Mouse (Mus musculus) intestine, embryonic 16.5 days (tissue): ENCODE results near the gene Cptp. TPM values are rescaled to one million over a fixed set of nuclear protein-coding genes. Genes with fewer than 3 reads are reported as not detected.

Source experiments
- ATAC-seq: fragments of 200-750 bp; cut with Nextera tagmentation; 2 replicates; pipeline ENCODE4 v1.8.0; 2017; ENCODE audit warnings: moderate TSS enrichment, moderate library complexity
- H3K27ac ChIP-seq: fragments of 300-500 bp; sonication (generic); 2 replicates; pipeline ENCODE4 v1.5.1; 2014; ENCODE audit warnings: mild to moderate bottlenecking, low read length
- H3K27me3 ChIP-seq: fragments of 300-500 bp; sonication (generic); replicated peaks from 2 replicates; pipeline ENCODE4 v1.6.1; 2014; ENCODE audit warnings: low read length, control low read depth, mixed read lengths; ENCODE audit not compliant: control insufficient read depth, insufficient read depth
- H3K36me3 ChIP-seq: fragments of 300-500 bp; sonication (generic); 2 replicates; pipeline ENCODE4 v1.6.1; 2014; ENCODE audit warnings: low read length, control low read depth; ENCODE audit not compliant: control insufficient read depth, insufficient read depth
- H3K4me1 ChIP-seq: fragments of 300-500 bp; sonication (generic); 2 replicates; pipeline ENCODE4 v1.6.1; 2014; ENCODE audit warnings: low read length, control low read depth, mixed read lengths; ENCODE audit not compliant: control insufficient read depth, insufficient read depth
- H3K4me2 ChIP-seq: fragments of 300-500 bp; sonication (generic); 2 replicates; pipeline ENCODE4 v1.6.1; 2014; ENCODE audit warnings: low read depth, low read length, control low read depth
- H3K4me3 ChIP-seq: fragments of 300-500 bp; sonication (generic); 2 replicates; pipeline ENCODE4 v1.5.1; 2014; ENCODE audit warnings: mild to moderate bottlenecking, low read length
- H3K9ac ChIP-seq: fragments of 300-500 bp; sonication (generic); 2 replicates; pipeline ENCODE4 v1.6.1; 2014; ENCODE audit warnings: low read depth, low read length
- H3K9me3 ChIP-seq: fragments of 300-500 bp; sonication (generic); 2 replicates; pipeline ENCODE4 v1.6.1; 2016; ENCODE audit warnings: low read length, control low read depth; ENCODE audit not compliant: control insufficient read depth
- WGBS: fragments of 180-500 bp; shearing (Covaris S2); extraction: QIAGEN DNeasy Blood & Tissue Kit; methylation state at CpG from one replicate; pipeline ENCODE4 v1.1.7; 2014; 5-methylcytosine and 5-hydroxymethylcytosine counted together
- polyA plus RNA-seq: library from polyadenylated mRNA; unstranded; fragments of >200 nt; fragmentation: Nextera tagmentation; extraction: Ambion mirVana; gene quantifications from 2 replicates; pipeline ENCODE4 v1.2.1, GENCODE M21; 2015

The Cptp gene
- 23.6 and 24.9 TPM in 2 replicates for polyA plus RNA-seq

DNA sequence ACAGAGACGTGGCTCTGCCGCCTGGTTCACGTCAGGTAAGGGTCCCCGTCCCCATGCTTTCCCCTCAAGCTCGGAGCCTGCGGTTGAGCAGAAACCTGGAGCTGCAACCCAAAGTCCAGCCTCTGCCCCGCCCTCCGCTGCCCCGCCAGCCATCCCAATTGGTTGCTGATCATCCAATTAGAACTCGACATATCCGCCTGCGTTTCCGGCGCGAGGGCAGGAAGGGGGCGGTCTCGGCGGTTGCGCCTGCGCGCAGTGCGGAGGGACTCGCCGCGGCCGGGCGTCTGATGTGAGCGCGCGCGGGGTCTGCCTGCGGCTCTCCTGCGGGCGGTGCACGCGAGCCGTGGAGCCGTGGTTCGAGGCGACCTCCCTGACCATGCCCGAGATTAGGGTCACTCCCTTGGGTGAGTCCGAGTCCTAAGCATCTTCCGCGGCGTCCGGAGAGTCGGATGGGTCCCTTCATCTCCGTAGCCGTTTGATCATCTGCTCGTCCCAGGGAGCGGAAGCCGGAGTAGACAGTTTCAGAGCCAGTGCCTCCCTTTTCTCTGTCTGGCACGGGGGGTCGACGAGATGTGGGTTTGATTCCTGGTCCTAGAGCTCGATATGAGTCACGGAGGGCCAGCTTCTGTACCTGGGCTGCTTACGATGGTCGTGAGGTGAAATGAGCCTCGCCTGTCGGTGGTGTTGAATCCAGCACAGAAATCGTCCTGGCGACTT is at the start of gene Cptp, which contains the start of gene Ints11:
Gene Cptp (minus strand): TSS at position 124 of the 717 bp plus-strand sequence.
Gene Ints11 (plus strand): TSS at position 230 of the 717 bp plus-strand sequence.
- Histone ChIP-seq H3K9me3 (no peaks in the 10 kb centered on the region), H3K9ac (peak within 1 kb of the TSS; percentile 83), H3K4me2 (peak within 1 kb of the TSS; percentile 82), H3K4me3 (peak within 1 kb of the TSS; percentile 74), H3K4me1 (peaks cover 18% of the 10 kb centered on the region), H3K27ac (peak within 1 kb of the TSS; percentile 45; the same call in 1 of the 2 replicates), H3K36me3 (peaks cover 3% of the 10 kb centered on the region; the same call in 1 of the 2 replicates), H3K27me3 (no peaks in the 10 kb centered on the region)
- WGBS, result under 1% methylated on average over 63 of the region's 63 CpGs
- ATAC-seq, result peak; percentile 99

DNA sequence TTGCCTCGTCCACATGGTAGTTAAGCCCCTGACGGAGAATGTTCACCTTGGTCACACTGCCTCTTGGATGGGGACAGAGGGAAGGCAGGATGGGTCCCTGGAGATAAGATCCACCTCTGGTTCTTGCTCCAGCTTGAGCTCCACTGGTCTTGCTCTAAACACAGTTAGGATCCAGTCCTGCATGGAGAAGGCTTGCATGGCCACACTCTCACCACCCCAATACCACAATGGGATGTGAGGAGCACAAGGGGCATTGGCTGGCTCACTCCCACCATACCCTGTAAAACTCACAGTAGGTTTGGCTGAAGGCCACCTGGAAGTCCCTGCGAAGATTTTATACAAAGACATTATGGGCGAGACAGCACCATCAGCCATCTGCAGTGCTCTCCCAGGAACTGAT is 39.5 kb upstream of the Cptp start:
- Histone ChIP-seq H3K36me3 (no peaks in the 10 kb centered on the region), H3K27ac (no peak overlapping the region), H3K9ac (no peak overlapping the region), H3K9me3 (no peaks in the 10 kb centered on the region), H3K4me2 (no peak overlapping the region), H3K27me3 (no peaks in the 10 kb centered on the region), H3K4me3 (no peak overlapping the region), H3K4me1 (no peaks in the 10 kb centered on the region)
- ATAC-seq, result no peak
- WGBS, result 90% methylated on average over 4 of the region's 4 CpGs

DNA sequence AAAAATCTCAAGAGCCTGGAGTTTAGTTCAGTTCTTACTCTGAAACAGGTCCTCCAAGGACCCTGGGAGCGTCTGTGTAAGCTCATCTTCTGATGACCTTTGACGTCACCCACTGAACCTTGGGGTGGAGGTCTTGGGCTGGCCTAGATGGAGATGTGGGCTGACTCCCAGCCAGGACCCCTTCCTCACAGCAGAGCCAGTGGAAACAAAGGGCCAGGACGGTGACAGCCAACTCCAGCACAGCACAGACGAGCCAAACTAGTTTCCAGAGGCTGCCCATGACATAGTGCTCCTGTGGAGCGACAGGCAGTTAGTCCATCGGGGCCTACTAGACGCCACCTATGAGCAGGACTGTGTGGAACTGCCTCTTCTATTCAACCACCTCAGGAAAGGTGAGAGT is 39.0 kb upstream of the Cptp start:
- H3K36me3 ChIP-seq, result no peaks in the 10 kb centered on the region
- no peak overlapping the region for H3K9ac ChIP-seq
- no peak overlapping the region for H3K27ac ChIP-seq
- H3K9me3 ChIP-seq, result no peaks in the 10 kb centered on the region
- H3K4me1 ChIP-seq, result no peaks in the 10 kb centered on the region
- H3K4me2 ChIP-seq, result no peak overlapping the region
- no peaks in the 10 kb centered on the region for H3K27me3 ChIP-seq
- 78% methylated on average over 7 of the region's 7 CpGs for whole genome bisulfite sequencing
- no peak for ATAC-seq
- no peak overlapping the region for H3K4me3 ChIP-seq

DNA sequence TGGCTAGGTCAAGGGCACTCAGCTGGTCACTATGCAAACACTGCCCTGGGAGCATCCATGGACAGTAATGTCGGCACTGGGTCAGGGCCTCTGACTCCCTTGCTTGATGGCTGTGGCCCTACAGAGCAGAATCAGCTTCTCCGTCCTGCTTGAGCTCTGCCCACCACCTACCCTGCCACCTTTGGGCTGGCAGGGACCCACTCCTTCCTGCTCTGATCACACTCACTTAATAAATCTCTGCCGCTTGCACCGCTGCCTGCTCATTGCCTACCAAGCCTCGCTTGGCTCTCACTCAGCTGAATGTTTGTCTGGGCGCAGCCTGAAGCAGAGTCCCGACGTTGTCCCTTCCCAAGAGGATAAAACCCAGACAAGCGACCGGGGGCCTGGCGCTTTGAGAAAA is 37.8 kb upstream of the Cptp start:
- Histone ChIP-seq H3K36me3 (peaks cover 3% of the 10 kb centered on the region; the same call in 1 of the 2 replicates), H3K4me2 (no peak overlapping the region), H3K4me1 (no peaks in the 10 kb centered on the region), H3K27ac (no peak overlapping the region), H3K4me3 (no peak overlapping the region), H3K9me3 (no peaks in the 10 kb centered on the region), H3K27me3 (no peaks in the 10 kb centered on the region), H3K9ac (no peak overlapping the region)
- WGBS, result 74% methylated on average over 11 of the region's 11 CpGs
- ATAC-seq, result no peak

DNA sequence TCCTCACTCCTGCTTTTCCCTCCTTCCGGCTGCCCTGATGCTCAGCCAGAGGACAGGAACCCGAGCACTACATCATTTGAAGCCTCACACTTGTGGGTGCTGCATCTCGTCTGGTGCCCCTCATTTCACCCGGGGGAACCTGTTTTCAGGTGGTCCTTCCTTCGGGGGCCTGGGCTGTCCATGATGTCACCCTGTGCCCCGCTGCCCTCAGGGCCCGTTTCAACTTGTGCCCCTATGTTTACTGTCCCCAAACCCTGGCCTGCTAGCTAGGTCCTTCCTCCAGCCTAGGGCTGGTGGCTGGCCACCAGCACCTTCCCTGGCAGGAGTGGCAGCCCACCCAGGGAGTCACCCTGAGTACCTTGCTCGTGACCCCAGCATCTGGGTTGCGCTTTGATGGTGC is 36.9 kb upstream of the Cptp start:
- WGBS, result 83% methylated on average over 9 of the region's 9 CpGs
- no peaks in the 10 kb centered on the region for H3K4me1 ChIP-seq
- no peak overlapping the region for H3K4me3 ChIP-seq
- no peak overlapping the region for H3K27ac ChIP-seq
- H3K9ac ChIP-seq, result no peak overlapping the region
- H3K27me3 ChIP-seq, result no peaks in the 10 kb centered on the region
- peaks cover 3% of the 10 kb centered on the region; the same call in 1 of the 2 replicates for H3K36me3 ChIP-seq
- no peak overlapping the region for H3K4me2 ChIP-seq
- ATAC-seq, result no peak
- H3K9me3 ChIP-seq, result no peaks in the 10 kb centered on the region

DNA sequence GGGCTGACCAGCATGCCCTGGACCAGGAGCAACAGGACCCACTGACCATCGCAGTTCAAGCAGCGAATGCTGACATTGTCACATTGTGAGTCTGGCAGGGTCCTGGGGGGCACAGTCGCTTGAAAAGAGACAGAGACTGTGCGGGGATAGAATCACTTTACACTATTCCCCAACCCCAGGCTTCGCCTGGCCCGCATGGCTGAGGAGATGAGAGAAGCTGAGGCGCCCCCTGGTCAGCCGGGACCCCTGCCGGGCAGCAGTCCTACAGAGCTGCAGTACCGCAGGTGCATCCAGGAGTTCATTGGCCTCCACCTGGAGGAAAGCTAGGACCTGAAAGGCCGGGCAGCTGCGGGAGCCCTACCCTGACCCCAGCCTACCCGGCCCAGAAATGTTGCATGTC is 36.4 kb upstream of the Cptp start:
- Histone ChIP-seq H3K36me3 (peaks cover 3% of the 10 kb centered on the region; the same call in 1 of the 2 replicates), H3K9ac (no peak overlapping the region), H3K9me3 (no peaks in the 10 kb centered on the region), H3K27ac (no peak overlapping the region), H3K4me1 (no peaks in the 10 kb centered on the region), H3K4me2 (no peak overlapping the region), H3K4me3 (no peak overlapping the region), H3K27me3 (no peaks in the 10 kb centered on the region)
- ATAC-seq, result no peak
- 88% methylated on average over 13 of the region's 13 CpGs for WGBS

DNA sequence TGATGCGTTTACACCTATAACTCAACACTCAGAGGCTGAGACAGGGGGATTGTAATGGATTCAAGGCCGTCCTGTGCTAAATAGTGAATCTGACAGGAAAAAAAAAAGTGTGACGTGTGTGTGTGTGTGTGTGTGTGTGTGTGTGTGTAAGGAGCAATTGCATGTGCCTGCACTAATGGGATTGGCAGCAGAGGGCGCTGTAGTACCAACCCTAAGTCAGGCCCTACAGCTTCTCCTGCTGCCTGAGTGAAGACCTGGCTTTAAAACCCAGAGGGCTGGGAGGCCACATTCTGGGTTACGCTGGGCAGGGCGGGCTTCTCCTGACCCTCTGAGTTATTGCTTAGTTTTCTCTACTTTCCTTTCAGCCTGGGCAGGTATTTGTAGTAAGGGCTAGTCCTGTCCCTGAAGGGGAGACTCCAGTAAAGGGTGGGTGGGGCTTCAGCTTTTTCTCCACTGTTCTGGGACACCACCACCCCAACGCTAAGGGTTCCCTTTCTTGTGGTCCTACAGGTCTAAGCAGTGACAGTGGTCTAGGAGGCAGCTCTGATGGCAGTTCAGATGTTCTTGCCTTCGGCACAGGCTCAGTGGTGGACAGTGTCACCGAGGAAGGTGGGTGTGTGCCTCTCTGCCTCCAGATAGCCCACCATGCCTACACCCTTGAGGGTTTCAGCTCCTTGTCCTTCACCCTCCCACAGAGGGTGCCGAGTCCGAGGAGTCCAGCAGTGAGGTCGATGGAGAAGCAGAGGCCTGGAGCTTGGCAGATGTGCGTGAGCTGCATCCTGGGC is 35.3 kb upstream of the Cptp start:
- Histone ChIP-seq H3K4me2 (no peak overlapping the region), H3K4me3 (no peak overlapping the region), H3K4me1 (no peaks in the 10 kb centered on the region), H3K36me3 (peaks cover 5% of the 10 kb centered on the region; the same call in 1 of the 2 replicates), H3K27ac (no peak overlapping the region), H3K27me3 (no peaks in the 10 kb centered on the region), H3K9ac (no peak overlapping the region), H3K9me3 (no peaks in the 10 kb centered on the region)
- WGBS, result 95% methylated on average over 13 of the region's 13 CpGs
- ATAC-seq, result no peak

DNA sequence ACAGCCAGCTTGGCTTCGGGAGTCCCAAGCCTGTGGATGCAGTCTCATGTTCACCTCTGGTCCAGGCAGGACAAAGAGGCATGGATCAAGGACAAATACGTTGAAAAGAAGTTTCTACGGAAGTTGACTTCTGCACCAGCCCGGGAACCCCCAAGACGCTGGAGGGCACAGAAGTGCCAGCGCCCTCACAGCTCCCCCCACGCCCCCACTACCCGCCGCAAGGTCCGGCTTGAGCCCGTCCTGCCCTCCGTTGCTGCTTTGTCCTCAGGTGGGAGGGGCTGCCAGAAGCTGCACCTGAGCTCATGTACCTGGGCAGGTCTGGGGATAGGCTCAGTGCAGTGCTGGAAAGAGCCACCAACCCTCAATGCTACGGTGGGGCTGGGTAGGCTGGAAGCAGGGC is 34.0 kb upstream of the Cptp start:
- no peaks in the 10 kb centered on the region for H3K27me3 ChIP-seq
- WGBS, result 95% methylated on average over 13 of the region's 13 CpGs
- H3K4me3 ChIP-seq, result no peak overlapping the region
- H3K36me3 ChIP-seq, result peaks cover 12% of the 10 kb centered on the region
- ATAC-seq, result no peak
- no peak overlapping the region for H3K9ac ChIP-seq
- no peaks in the 10 kb centered on the region for H3K4me1 ChIP-seq
- no peak overlapping the region for H3K4me2 ChIP-seq
- no peak overlapping the region for H3K27ac ChIP-seq
- no peaks in the 10 kb centered on the region for H3K9me3 ChIP-seq

DNA sequence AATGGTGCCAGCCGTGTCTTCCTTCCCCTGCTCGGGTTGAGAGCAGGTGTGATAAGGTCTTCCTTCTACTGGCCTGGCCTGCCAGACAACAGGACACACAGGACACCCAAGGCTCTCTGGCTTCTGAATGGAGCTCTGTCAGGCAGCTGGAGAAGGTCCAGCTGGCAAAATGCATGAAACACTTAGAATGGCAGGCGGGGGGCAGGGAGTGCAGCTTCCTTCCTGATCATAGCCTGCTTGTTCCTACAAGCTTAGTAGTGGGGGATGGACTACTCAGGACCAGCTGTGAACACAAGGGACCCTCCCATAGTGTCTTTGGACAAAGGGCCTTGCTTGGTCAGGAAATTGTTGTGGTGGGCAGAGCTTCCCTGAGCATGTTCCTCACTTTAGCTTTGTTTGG is 32.0 kb upstream of the Cptp start:
- H3K9ac ChIP-seq, result no peak overlapping the region
- no peaks in the 10 kb centered on the region for H3K27me3 ChIP-seq
- no peaks in the 10 kb centered on the region for H3K4me1 ChIP-seq
- no peak overlapping the region for H3K4me2 ChIP-seq
- 0 out of 2 replicates have a peak, but pooled peaks have one; percentile 38 for ATAC-seq
- no peak overlapping the region for H3K27ac ChIP-seq
- 61% methylated on average over 3 of the region's 3 CpGs for WGBS
- H3K9me3 ChIP-seq, result no peaks in the 10 kb centered on the region
- H3K36me3 ChIP-seq, result peaks cover 19% of the 10 kb centered on the region
- H3K4me3 ChIP-seq, result no peak overlapping the region
